Mouse (Mus musculus): ENCODE data around the gene A3galt2.

The A3galt2 gene

DNA sequence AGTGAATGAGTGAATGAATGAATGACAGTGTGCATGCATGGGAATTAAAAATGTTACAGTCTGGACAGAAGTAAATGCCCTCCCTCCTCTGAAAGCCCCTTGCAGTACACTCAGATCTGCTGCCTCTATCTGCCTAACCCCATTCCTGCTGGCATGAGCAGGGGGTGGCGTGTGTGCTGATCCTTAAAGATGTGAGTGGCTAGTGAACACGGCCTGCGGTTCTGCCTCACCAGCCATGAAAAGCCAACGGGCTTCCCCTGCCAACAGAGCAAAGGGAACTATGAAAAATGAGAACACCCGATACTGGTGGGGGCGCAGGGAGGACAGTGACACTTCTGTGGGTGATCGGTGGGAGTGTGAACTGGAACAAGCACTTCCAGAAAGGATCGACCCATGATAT lies 41.6 kb downstream of the A3galt2 start:
- DNase-seq (ENCODE audit: low read depth, low spot score), result no peak

DNA sequence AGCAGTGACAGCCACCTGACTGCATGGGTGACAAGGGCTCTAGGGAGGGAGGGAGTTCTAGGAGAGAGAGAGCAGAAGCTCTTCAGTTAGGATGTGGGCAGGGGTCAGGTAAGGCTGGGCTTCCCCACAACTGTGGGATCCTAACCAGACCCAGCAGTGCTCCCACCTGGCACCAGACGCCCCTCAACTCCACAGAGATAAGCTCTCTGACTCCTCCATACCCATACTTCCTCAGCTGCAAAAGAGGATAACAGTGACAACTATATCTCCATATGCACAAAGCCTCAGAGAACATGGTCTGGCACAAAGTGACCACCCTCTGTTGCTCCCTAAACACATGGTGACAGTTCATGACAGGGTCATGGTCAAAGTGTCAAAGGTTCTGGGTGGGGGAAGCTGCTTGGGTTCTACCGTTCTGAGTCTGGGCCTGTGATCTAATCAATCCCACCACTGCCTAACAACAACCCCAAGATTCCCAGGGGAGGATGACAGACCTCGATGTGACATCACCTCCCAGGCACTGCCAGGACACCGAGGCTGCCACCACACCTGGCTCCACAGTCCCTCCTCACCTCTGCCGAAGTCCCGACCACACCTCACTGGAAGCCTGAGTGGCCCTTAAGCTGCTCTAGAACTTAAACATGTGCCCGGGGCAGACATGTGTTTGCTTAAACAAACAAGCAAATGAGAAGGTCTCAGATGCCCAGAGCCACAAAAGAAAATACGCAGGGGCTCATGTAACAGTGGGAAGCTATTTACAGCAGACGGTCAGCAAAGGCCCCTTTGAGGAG lies 46.7 kb downstream of the A3galt2 start:
- DNase-seq (ENCODE audit: low read depth, low spot score), result no peak

DNA sequence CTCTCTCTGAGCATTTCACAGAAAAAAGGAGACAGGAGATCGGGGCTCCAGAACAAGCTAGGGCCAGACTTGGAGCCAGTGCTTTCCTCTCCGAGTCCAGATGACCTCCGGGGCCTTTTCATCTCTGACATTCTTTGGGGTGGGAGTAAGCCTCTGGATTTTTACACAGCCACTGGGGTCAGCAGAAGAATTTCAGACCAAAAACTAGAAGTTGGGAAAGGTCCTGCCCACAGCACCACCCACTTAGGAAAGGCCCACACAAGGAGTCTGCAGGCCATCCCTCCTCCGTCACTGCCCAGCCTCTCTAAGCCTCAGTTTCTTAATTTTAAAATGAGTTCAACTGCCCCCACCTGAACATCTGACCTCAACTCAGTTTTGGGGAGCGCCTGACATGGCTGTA lies 48.4 kb downstream of the A3galt2 start:
- DNase-seq (ENCODE audit: low read depth, low spot score), result no peak

- no peak for DNase-seq (ENCODE audit: low read depth, low spot score)
These were observed 49.4 kb downstream of the A3galt2 start for GRCm38 (mm10) chr4:128804426-128805149.

DNA sequence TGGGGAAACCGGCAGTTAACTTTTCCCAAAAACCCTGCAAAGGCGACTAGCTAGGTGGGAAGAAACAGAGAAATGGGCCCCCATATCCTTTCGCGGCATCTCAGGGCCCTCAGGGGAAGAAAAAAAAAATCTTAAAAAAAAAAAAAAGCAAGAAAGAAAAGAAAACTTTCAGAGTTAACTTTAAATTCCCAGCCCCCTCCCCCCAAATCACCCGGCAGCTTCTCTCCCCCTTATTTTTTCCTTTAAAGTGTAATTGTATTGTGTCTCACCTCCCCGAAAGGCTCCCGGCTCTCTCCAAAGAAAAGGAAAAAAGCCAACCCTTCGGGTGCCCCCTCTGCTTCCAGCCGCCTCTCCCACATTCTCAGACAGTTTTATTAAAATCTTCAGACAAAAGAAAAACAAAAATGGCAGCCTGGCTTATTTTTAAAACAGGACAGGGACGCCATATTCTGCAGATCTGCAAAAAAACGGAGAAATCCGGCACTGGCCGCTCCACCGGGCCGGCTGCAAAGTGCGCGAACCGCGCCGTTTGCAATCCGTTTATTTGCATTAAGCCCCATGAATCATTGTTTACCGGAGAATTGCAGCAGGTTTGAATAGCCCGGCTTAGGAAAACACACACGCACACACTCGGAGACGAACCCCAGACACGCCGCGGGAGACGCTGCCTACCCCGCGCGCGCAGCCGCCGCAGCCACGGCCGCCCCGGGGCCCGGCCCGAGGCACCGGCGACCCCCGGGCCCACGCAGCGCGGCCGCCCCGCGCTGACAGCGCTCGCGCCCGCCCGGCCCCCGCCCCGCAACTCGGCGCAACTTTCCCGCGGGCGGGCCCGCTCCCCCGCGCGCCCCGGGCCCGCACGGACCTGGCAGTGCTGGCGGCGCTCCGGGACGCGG lies 50.2 kb downstream of the A3galt2 start:
- DNase-seq (ENCODE audit: low read depth, low spot score), result no peak

- DNase-seq (ENCODE audit: low read depth, low spot score), result no peak
These were observed 51.1 kb downstream of the A3galt2 start, which contains the start of gene Zfp362 for GRCm38 (mm10) chr4:128806043-128806826. TSS of gene Zfp362 (minus strand) at chr4:128806045.

DNA sequence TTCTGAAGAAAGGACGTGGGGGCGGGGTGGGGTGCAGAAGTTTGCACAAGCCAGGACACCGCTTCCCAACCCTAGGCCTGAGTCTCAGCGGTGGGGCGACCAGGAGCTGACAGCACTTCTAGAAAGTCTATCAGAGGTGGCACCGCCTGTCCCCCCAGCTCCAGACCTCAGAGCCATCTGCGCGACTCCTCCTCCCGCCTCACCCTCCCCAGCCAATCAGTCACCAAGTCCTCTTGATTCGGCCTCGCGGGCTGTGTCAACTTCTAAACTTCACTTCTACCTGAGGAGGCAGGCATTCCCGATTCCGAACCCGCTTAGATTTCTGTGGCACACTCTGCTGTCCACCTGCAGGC lies 51.6 kb downstream of the A3galt2 start:
- DNase-seq (ENCODE audit: low read depth, low spot score), result peak; percentile 54

GRCm38 (mm10) chr4:128811382-128812056 lies 56.4 kb downstream of the A3galt2 start:
- DNase-seq (ENCODE audit: low read depth, low spot score), result peak; percentile 85

GRCm38 (mm10) chr4:128817011-128817410 lies 61.8 kb downstream of the A3galt2 start:
- no peak for DNase-seq (ENCODE audit: low read depth, low spot score)
